Mouse (Mus musculus) adrenal gland, adult 18-20 months (tissue): Measurements from ENCODE around the gene Dleu7. TPM values are rescaled to one million over a fixed set of nuclear protein-coding genes. Genes with fewer than 3 reads are reported as not detected.

Experiments used
- DNase-seq, 2 experiments: peaks; one replicate each; pipeline ENCODE4 v3.0.0; 2021 to 2022; ENCODE audit warnings: low spot score in 2 of 2
- long read RNA-seq, 2 experiments: library from polyadenylated mRNA; stranded (forward); transcript quantifications; one replicate each; pipeline ENCODE4 v2.0.0; 2021
- total RNA-seq, 2 experiments: library from RNA; stranded (reverse); gene quantifications; 1 replicate in 1 of 2; 2 replicates in 1 of 2; pipeline ENCODE4 v1.2.3; 2021

Gene Dleu7
- not detected for total RNA-seq
- long read RNA-seq, experiment 1: 0 reads
- long read RNA-seq, experiment 2, partial matches to known transcripts: 0 of 1 reads
- long read RNA-seq, experiment 2, other reads (novel, unspliced or antisense): 0 of 1 reads

GRCm38 (mm10) chr14:62292488-62293339 is at the start of gene Dleu7, which contains the start of gene Rnaseh2b:
TSS of gene Dleu7 (minus strand) at chr14:62293047.
TSS of gene Rnaseh2b (plus strand) at chr14:62292589.
- DNase-seq: no peak

GRCm38 (mm10) chr14:62341887-62342642 is 49.2 kb upstream of the Dleu7 start:
- no peak for DNase-seq

- DNase-seq: no peak
Measured at GRCm38 (mm10) chr14:62339196-62339595, 46.3 kb upstream of the Dleu7 start.

- DNase-seq: no peak
Measured at GRCm38 (mm10) chr14:62333909-62334687, 41.3 kb upstream of the Dleu7 start.

GRCm38 (mm10) chr14:62331866-62332619 is 39.2 kb upstream of the Dleu7 start:
- DNase-seq: peak; percentile 82 to 86

- no peak for DNase-seq
Measured at GRCm38 (mm10) chr14:62331457-62331856, 38.6 kb upstream of the Dleu7 start.

- no peak for DNase-seq
Measured at GRCm38 (mm10) chr14:62329631-62330030, 36.8 kb upstream of the Dleu7 start.

GRCm38 (mm10) chr14:62328606-62329005 is 35.8 kb upstream of the Dleu7 start:
- no peak for DNase-seq

GRCm38 (mm10) chr14:62327171-62327570 is 34.3 kb upstream of the Dleu7 start:
- no peak for DNase-seq

- DNase-seq: no peak
Measured at GRCm38 (mm10) chr14:62326026-62326425, 33.2 kb upstream of the Dleu7 start.

- DNase-seq: no peak
Measured at GRCm38 (mm10) chr14:62324943-62325342, 32.1 kb upstream of the Dleu7 start.

GRCm38 (mm10) chr14:62323457-62323856 is 30.6 kb upstream of the Dleu7 start:
- DNase-seq: no peak

GRCm38 (mm10) chr14:62322581-62323344 is 29.9 kb upstream of the Dleu7 start:
- no peak for DNase-seq

GRCm38 (mm10) chr14:62311672-62312071 is 18.8 kb upstream of the Dleu7 start:
- no peak for DNase-seq

GRCm38 (mm10) chr14:62309026-62309425 is 16.2 kb upstream of the Dleu7 start:
- no peak for DNase-seq

- DNase-seq: no peak
Measured at GRCm38 (mm10) chr14:62307555-62307954, 14.7 kb upstream of the Dleu7 start.

GRCm38 (mm10) chr14:62300031-62300430 is 7.2 kb upstream of the Dleu7 start:
- DNase-seq: no peak

- no peak for DNase-seq
Measured at GRCm38 (mm10) chr14:62298808-62299207, 6.0 kb upstream of the Dleu7 start.

GRCm38 (mm10) chr14:62292166-62292487 is 720 bp downstream of the Dleu7 start:
- DNase-seq: no peak
